Comparison of ENCODE assay signal across 15 mouse cellular contexts in the genomic region with DNA sequence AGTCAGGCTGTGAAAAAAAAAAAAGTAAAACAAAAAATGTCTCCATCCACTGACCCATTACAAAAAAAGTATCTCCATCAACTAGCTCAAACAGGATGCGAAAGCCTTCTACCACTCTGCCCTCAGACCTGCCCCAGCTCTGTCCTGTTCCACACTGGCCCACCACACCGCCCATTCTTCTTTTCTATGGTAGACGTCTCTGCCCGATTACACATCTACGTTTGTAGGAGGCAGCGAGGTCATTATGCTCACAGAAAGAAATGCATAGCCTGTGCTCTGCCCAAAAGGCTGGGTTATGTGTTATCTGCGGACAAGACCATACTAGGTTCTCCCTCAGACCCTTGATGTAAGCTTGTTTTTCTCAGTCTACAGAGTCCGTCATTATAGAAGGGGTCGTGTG. TPM values are rescaled to one million over a fixed set of nuclear protein-coding genes. Genes with fewer than 3 reads are reported as not detected.
DNase-seq lines count a peak whose midpoint lies in the region; ATAC-seq and TF ChIP-seq lines count a peak whose summit lies in the region.
"Had no signal": no experiment of that assay in that cellular context is flagged by ENCODE, and none has a peak within 500 bp of the region (broad histone marks: within the 10 kb centered on the region; RNA-seq: fewer than 3 reads in every experiment).

No protein-coding gene starts in this region.

- peak; percentile 59 for DNase-seq in heart, embryonic 10.5 days (ENCODE audit: low spot score)
- DNase-seq in left cerebral cortex, adult 2 months (ENCODE audit: extremely low spot score in 1 of 2, low spot score in 2 of 2): no peak
- no peak for DNase-seq in left cerebral cortex, postnatal 10 days (ENCODE audit: extremely low spot score in 1 of 2, low spot score in 2 of 2)
- no peak for DNase-seq in hindbrain, embryonic 14.5 days (ENCODE audit: low spot score)
- no peak for DNase-seq in right cerebral cortex, adult 18-20 months
- DNase-seq in lung, postnatal 10 days: no peak
- DNase-seq: adrenal gland, adult 2 months; kidney, adult 9 months; liver, embryonic 13.5 days; lung, postnatal 4 days had no signal

- TF ChIP-seq CTCF in left cerebral cortex, adult 2 months (IDR thresholded peaks at IDR 0.05): no peak

- no peak for ATAC-seq in heart, embryonic 11.5 days (replicated peaks; ENCODE audit: insufficient number of reproducible peaks, low FRiP score, low TSS enrichment)
- ATAC-seq in hindbrain, embryonic 14.5 days (ENCODE audit: low FRiP score): no peak
- no peak for ATAC-seq in neural tube, embryonic 15.5 days (ENCODE audit: low FRiP score)

- 0 out of 2 replicates have a peak, but pooled peaks cover 5% of the 10 kb centered on the region for H3K9me3 ChIP-seq in heart, embryonic 10.5 days
- H3K9me3 ChIP-seq in heart, embryonic 11.5 days (replicated peaks; ENCODE audit: control insufficient read depth, low read length): peaks cover 7% of the 10 kb centered on the region
- no peaks in the 10 kb centered on the region for H3K9me3 ChIP-seq in hindbrain, embryonic 14.5 days (ENCODE audit: control insufficient read depth, low read length)
- no peaks in the 10 kb centered on the region for H3K9me3 ChIP-seq in neural tube, embryonic 15.5 days (replicated peaks)
- H3K9me3 ChIP-seq: limb, embryonic 10.5 days had no signal

- no peak overlapping the region for H3K4me3 ChIP-seq in heart, embryonic 10.5 days
- no peak overlapping the region for H3K4me3 ChIP-seq in heart, embryonic 11.5 days (ENCODE audit: low read depth, low read length)
- H3K4me3 ChIP-seq in left cerebral cortex, adult 2 months: no peak overlapping the region
- no peak overlapping the region for H3K4me3 ChIP-seq in hindbrain, embryonic 14.5 days (replicated peaks; ENCODE audit: low read length)
- no peak overlapping the region for H3K4me3 ChIP-seq in neural tube, embryonic 15.5 days (replicated peaks)
- H3K4me3 ChIP-seq: limb, embryonic 10.5 days; liver, embryonic 13.5 days had no signal

- peaks cover 30% of the 10 kb centered on the region for H3K4me1 ChIP-seq in heart, embryonic 10.5 days
- H3K4me1 ChIP-seq in heart, embryonic 11.5 days (ENCODE audit: control insufficient read depth, insufficient read depth, low read length): peaks cover 11% of the 10 kb centered on the region; the same call in 1 of the 2 replicates
- H3K4me1 ChIP-seq in hindbrain, embryonic 14.5 days (replicated peaks; ENCODE audit: control insufficient read depth, insufficient read depth, low read length): peaks cover 43% of the 10 kb centered on the region
- H3K4me1 ChIP-seq in neural tube, embryonic 15.5 days: peaks cover 37% of the 10 kb centered on the region
- H3K4me1 ChIP-seq: liver, embryonic 13.5 days had no signal

- H3K36me3 ChIP-seq in heart, embryonic 10.5 days: 0 out of 2 replicates have a peak, but pooled peaks cover 4% of the 10 kb centered on the region
- H3K36me3 ChIP-seq in heart, embryonic 11.5 days (ENCODE audit: control insufficient read depth, insufficient read depth, low read length): no peaks in the 10 kb centered on the region
- H3K36me3 ChIP-seq in hindbrain, embryonic 14.5 days (replicated peaks; ENCODE audit: control insufficient read depth, insufficient read depth): no peaks in the 10 kb centered on the region
- H3K36me3 ChIP-seq in neural tube, embryonic 15.5 days: no peaks in the 10 kb centered on the region
- H3K36me3 ChIP-seq: limb, embryonic 10.5 days; liver, embryonic 13.5 days had no signal

- H3K9ac ChIP-seq in heart, embryonic 11.5 days (ENCODE audit: low read depth, low read length): no peak overlapping the region
- H3K9ac ChIP-seq in hindbrain, embryonic 14.5 days: no peak overlapping the region
- no peak overlapping the region for H3K9ac ChIP-seq in neural tube, embryonic 15.5 days (replicated peaks)
- H3K9ac ChIP-seq: liver, embryonic 13.5 days had no signal

- intact Hi-C loops in left cerebral cortex, adult 2 months (cut with DNase I): loop anchor here (5.0 kb wide), 1 partner anchor 359 kb away; no protein-coding TSS in a partner anchor
- intact Hi-C loops in left cerebral cortex, postnatal 10 days (cut with DNase I): no loop called here

- H3K27me3 ChIP-seq in heart, embryonic 10.5 days (ENCODE audit: insufficient read depth, poor library complexity, severe bottlenecking): no peaks in the 10 kb centered on the region
- H3K27me3 ChIP-seq in heart, embryonic 11.5 days (ENCODE audit: control insufficient read depth, insufficient read depth, low read length): no peaks in the 10 kb centered on the region
- H3K27me3 ChIP-seq in hindbrain, embryonic 14.5 days (ENCODE audit: control insufficient read depth, insufficient read depth, low read length): no peaks in the 10 kb centered on the region
- H3K27me3 ChIP-seq in neural tube, embryonic 15.5 days (replicated peaks): no peaks in the 10 kb centered on the region
- H3K27me3 ChIP-seq: liver, embryonic 13.5 days had no signal

- WGBS in heart, embryonic 10.5 days: 84% methylated on average over 9 of the region's 9 CpGs
- WGBS in heart, embryonic 11.5 days (ENCODE audit: insufficient replicate concordance): 77% methylated on average over 9 of the region's 9 CpGs
- 68% methylated on average over 9 of the region's 9 CpGs for WGBS in hindbrain, embryonic 14.5 days
- WGBS in neural tube, embryonic 15.5 days: 76% methylated on average over 9 of the region's 9 CpGs

- no peak overlapping the region for H3K4me2 ChIP-seq in heart, embryonic 11.5 days
- H3K4me2 ChIP-seq in hindbrain, embryonic 14.5 days (replicated peaks): no peak overlapping the region
- no peak overlapping the region for H3K4me2 ChIP-seq in neural tube, embryonic 15.5 days
- H3K4me2 ChIP-seq: liver, embryonic 13.5 days had no signal

- no peak overlapping the region for H3K27ac ChIP-seq in heart, embryonic 10.5 days
- no peak overlapping the region for H3K27ac ChIP-seq in heart, embryonic 11.5 days (ENCODE audit: low read depth, low read length)
- peak overlapping the region; percentile 95 for H3K27ac ChIP-seq in left cerebral cortex, adult 2 months
- peak overlapping the region; percentile 71 for H3K27ac ChIP-seq in hindbrain, embryonic 14.5 days
- peak overlapping the region; percentile 79 for H3K27ac ChIP-seq in neural tube, embryonic 15.5 days (replicated peaks)
- H3K27ac ChIP-seq: limb, embryonic 10.5 days; liver, embryonic 13.5 days had no signal

RNA-seq across cellular contexts. Expression of gene Ces5a, which starts 37.2 kb away (rescaled TPM):
- not detected in 2 replicates for polyA plus RNA-seq in heart, embryonic 10.5 days (2016; fragmentation: Nextera tagmentation; extraction: Ambion mirVana)
- not detected in 2 replicates for polyA plus RNA-seq in heart, embryonic 11.5 days (2014; fragmentation: Nextera tagmentation; extraction: Ambion mirVana)
- 1 to 10 TPM in 1 of 2 experiments, under 1 TPM in 1; 0.45 to 1.8 TPM for total RNA-seq in left cerebral cortex, adult 2 months (2021)
- total RNA-seq in left cerebral cortex, postnatal 10 days (2021): 1 to 10 TPM; 1.1 to 1.8 TPM
- polyA plus RNA-seq in hindbrain, embryonic 14.5 days (2014; fragmentation: Nextera tagmentation; extraction: Ambion mirVana): 0.56 and 1.5 TPM in 2 replicates
- 0.15 and 0.54 TPM in 2 replicates for polyA plus RNA-seq in neural tube, embryonic 15.5 days (2015; fragmentation: Nextera tagmentation; extraction: Ambion mirVana)
- total RNA-seq: adrenal gland, adult 2 months; heart, postnatal 25 days had no signal
- polyA plus RNA-seq: adrenal gland, adult 2 months; limb, embryonic 10.5 days; liver, embryonic 13.5 days; stomach, embryonic 14.5 days had no signal

Comparison
In these comparisons a context has a peak if more than half of its experiments do, and no peak if none do; other contexts are left out.
1. H3K27ac ChIP-seq: peak in left cerebral cortex, adult 2 months (single experiment), hindbrain, embryonic 14.5 days (single experiment) and neural tube, embryonic 15.5 days (single experiment); none in heart, embryonic 10.5 days (single experiment) and heart, embryonic 11.5 days (single experiment).